Mouse (Mus musculus) heart, embryonic 15.5 days (tissue): Measurements from ENCODE around the gene Mdga1. TPM values are rescaled to one million over a fixed set of nuclear protein-coding genes. Genes with fewer than 3 reads are reported as not detected.
A peak's percentile ranks its signal among the peaks of the same experiment; 100 is the strongest.

Experiments
- ATAC-seq: fragments of 200-750 bp; cut with Nextera tagmentation; replicated peaks from 2 replicates; pipeline ENCODE4 v1.8.0; 2017; ENCODE audit warnings: low read depth, moderate TSS enrichment; ENCODE audit not compliant: insufficient number of reproducible peaks, insufficient read depth, low FRiP score
- H3K27ac ChIP-seq: fragments of 300-500 bp; sonication (generic); 2 replicates; pipeline ENCODE4 v1.5.1; 2015; ENCODE audit warnings: mild to moderate bottlenecking, inconsistent platforms
- H3K27me3 ChIP-seq: fragments of 300-500 bp; sonication (generic); 2 replicates; pipeline ENCODE4 v1.6.1; 2015; ENCODE audit warnings: inconsistent platforms
- H3K36me3 ChIP-seq: fragments of 300-500 bp; sonication (generic); 2 replicates; pipeline ENCODE4 v1.6.1; 2015; ENCODE audit warnings: mild to moderate bottlenecking, inconsistent platforms
- H3K4me1 ChIP-seq: fragments of 300-500 bp; sonication (generic); replicated peaks from 2 replicates; pipeline ENCODE4 v1.6.1; 2015; ENCODE audit warnings: inconsistent platforms
- H3K4me2 ChIP-seq: fragments of 300-500 bp; sonication (generic); 2 replicates; pipeline ENCODE4 v1.6.1; 2015; ENCODE audit warnings: inconsistent platforms, mild to moderate bottlenecking, moderate library complexity
- H3K4me3 ChIP-seq: fragments of 300-500 bp; sonication (generic); 2 replicates; pipeline ENCODE4 v1.5.1; 2015; ENCODE audit warnings: mild to moderate bottlenecking, inconsistent platforms
- H3K9ac ChIP-seq: fragments of 300-500 bp; sonication (generic); 2 replicates; pipeline ENCODE4 v1.6.1; 2015; ENCODE audit warnings: mild to moderate bottlenecking, inconsistent platforms
- H3K9me3 ChIP-seq: fragments of 300-500 bp; sonication (generic); replicated peaks from 2 replicates; pipeline ENCODE4 v1.6.1; 2016; ENCODE audit warnings: inconsistent platforms
- WGBS: fragments of 180-500 bp; shearing (Covaris S2); methylation state at CpG from one replicate; pipeline ENCODE4 v1.1.7; 2015; ENCODE audit warnings: mixed read lengths; 5-methylcytosine and 5-hydroxymethylcytosine counted together
- polyA plus RNA-seq: library from polyadenylated mRNA; unstranded; fragments of >200 nt; fragmentation: Nextera tagmentation; extraction: Ambion mirVana; gene quantifications from 2 replicates; pipeline ENCODE4 v1.2.1, GENCODE M21; 2015

Mdga1 gene
- polyA plus RNA-seq = 4.2 and 7.4 TPM in 2 replicates

DNA sequence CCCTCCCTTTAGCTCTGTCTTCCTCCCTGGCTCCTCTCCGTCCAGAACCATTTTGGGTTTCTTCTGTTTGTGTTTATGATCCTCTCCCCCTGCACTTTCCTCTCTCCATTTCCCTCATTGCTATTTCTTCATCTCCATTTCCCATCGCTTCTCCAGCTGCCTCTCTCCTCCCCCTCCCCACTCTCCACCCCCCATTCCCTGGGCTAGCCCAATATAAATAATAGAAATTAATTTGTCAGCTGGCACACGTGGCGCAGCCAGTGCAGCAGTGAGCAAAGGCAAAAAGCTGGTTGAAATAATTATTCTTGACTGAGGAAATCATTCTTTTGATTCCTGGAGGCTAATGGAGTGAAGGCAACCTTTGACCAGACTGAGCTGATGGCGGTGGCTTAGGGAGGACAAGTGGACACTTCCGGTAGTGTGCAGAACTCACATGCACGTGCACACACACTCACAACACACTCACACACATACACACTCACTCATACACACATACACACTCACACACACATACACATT is at the start of gene Mdga1:
TSS of gene Mdga1 (minus strand) at position 51 of the 519 bp plus-strand sequence.
- Histone ChIP-seq H3K27ac (no peak within 1 kb of the TSS), H3K9me3 (no peaks in the 10 kb centered on the region), H3K4me1 (no peaks in the 10 kb centered on the region; the same call in 1 of the 2 replicates), H3K27me3 (peaks cover 9% of the 10 kb centered on the region), H3K9ac (no peak within 1 kb of the TSS), H3K4me3 (no peak within 1 kb of the TSS), H3K4me2 (no peak within 1 kb of the TSS), H3K36me3 (no peaks in the 10 kb centered on the region)
- 83% methylated on average over 7 of the region's 7 CpGs for WGBS
- no peak for ATAC-seq

GRCm38 (mm10) chr17:30018927-30019610 is 49.2 kb upstream of the Mdga1 start:
- Histone ChIP-seq H3K27me3 (no peaks in the 10 kb centered on the region), H3K27ac (no peak overlapping the region), H3K4me2 (no peak overlapping the region), H3K4me3 (no peak overlapping the region), H3K4me1 (peaks cover 32% of the 10 kb centered on the region), H3K9me3 (no peaks in the 10 kb centered on the region), H3K9ac (no peak overlapping the region), H3K36me3 (no peaks in the 10 kb centered on the region)
- ATAC-seq = no peak
- 73% methylated on average over 12 of the region's 12 CpGs for WGBS

DNA sequence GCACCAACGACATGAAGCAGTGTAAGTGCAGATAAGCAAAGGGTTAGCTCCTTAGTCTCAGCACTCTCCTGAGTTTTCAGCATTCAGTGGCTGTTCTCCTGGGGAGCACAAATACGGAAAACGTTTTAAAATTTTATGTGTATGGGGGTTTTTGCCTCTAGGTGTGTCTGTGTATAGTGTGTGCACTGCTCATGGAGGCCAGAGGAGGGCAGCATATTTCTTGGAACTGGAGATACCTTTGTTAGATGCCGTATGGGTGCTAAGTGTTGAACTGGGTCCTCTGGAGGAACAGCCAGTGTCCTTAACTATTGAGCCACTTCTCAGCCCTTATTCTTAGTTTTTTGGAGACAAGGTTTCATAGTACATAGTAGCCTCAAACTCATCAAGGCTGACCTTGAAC is 44.8 kb upstream of the Mdga1 start:
- H3K4me3 ChIP-seq = no peak overlapping the region
- no peak overlapping the region for H3K27ac ChIP-seq
- no peak overlapping the region for H3K4me2 ChIP-seq
- H3K4me1 ChIP-seq = peaks cover 12% of the 10 kb centered on the region
- no peak for ATAC-seq
- no peaks in the 10 kb centered on the region for H3K27me3 ChIP-seq
- H3K9me3 ChIP-seq = no peaks in the 10 kb centered on the region
- no peaks in the 10 kb centered on the region for H3K36me3 ChIP-seq
- no peak overlapping the region for H3K9ac ChIP-seq
- 91% methylated on average over 4 of the region's 4 CpGs for WGBS

DNA sequence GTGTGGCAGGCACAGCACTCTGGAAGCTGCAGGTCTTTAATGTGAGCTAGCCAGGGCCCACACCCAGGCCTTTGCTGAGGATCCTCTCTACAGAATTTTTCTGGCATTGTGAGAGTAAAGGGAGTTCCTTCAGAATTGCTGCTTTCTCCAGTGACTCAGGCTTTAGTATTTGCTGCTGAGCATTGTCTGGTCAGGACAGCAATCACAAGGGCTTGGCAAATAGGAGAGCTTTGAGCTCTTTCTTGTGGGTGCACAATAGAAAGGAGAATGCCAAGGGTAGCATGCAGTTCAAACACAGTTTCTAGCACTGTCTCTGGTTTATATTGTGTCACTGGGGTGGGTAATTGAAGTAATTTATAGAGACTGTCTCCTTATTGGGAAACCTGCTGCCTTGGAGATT is 38.5 kb upstream of the Mdga1 start:
- H3K27ac ChIP-seq = no peak overlapping the region
- no peak overlapping the region for H3K9ac ChIP-seq
- no peak for ATAC-seq
- H3K4me1 ChIP-seq = peaks cover 38% of the 10 kb centered on the region
- no peaks in the 10 kb centered on the region for H3K9me3 ChIP-seq
- no peak overlapping the region for H3K4me3 ChIP-seq
- no peaks in the 10 kb centered on the region for H3K27me3 ChIP-seq
- no peak overlapping the region for H3K4me2 ChIP-seq
- no peaks in the 10 kb centered on the region for H3K36me3 ChIP-seq

DNA sequence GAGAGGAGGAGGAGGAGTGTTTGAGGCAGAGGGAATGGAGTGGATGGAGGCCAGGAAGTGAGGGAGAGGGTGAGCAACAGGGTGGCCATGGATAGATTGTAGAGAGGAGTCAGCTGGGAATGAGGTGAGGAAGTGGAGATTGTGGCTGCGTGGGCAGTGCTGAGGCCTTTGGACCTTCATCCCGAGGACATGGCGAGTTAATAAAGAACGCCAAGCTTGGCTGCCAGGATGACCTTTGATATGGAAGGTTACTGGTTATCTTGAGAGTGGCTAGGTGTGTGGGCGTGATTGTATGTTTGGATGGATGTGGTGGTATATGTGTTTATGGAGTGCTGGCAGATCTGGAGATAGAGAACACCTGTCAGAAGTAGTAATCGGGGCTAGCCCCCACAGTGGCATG is 38.0 kb upstream of the Mdga1 start:
- H3K27me3 ChIP-seq = no peaks in the 10 kb centered on the region

GRCm38 (mm10) chr17:30006877-30007276 is 37.0 kb upstream of the Mdga1 start:
- Histone ChIP-seq H3K9me3 (no peaks in the 10 kb centered on the region), H3K27ac (0 out of 2 replicates have a peak overlapping the region, but pooled peaks have one; percentile 9), H3K4me2 (peak overlapping the region; percentile 81), H3K4me1 (peaks cover 41% of the 10 kb centered on the region), H3K9ac (no peak overlapping the region), H3K4me3 (no peak overlapping the region), H3K36me3 (no peaks in the 10 kb centered on the region), H3K27me3 (no peaks in the 10 kb centered on the region)
- WGBS = 55% methylated on average over 2 of the region's 2 CpGs
- ATAC-seq = no peak

More for the DNA sequence above, 38.0 kb upstream of the Mdga1 start:
- ATAC-seq = no peak
- Histone ChIP-seq H3K4me2 (no peak overlapping the region), H3K9ac (no peak overlapping the region), H3K9me3 (no peaks in the 10 kb centered on the region), H3K4me3 (no peak overlapping the region), H3K27ac (no peak overlapping the region), H3K36me3 (no peaks in the 10 kb centered on the region), H3K4me1 (peaks cover 41% of the 10 kb centered on the region)
- WGBS = 48% methylated on average over 6 of the region's 6 CpGs

GRCm38 (mm10) chr17:30005451-30005941 is 35.6 kb upstream of the Mdga1 start:
- Histone ChIP-seq H3K9me3 (no peaks in the 10 kb centered on the region), H3K4me2 (peak overlapping the region; percentile 81), H3K27me3 (no peaks in the 10 kb centered on the region), H3K9ac (peak overlapping the region; percentile 98), H3K4me1 (peaks cover 41% of the 10 kb centered on the region), H3K27ac (peak overlapping the region; percentile 100), H3K4me3 (peak overlapping the region; percentile 96), H3K36me3 (no peaks in the 10 kb centered on the region)
- under 1% methylated on average over 17 of the region's 19 CpGs for WGBS
- ATAC-seq = peak; percentile 25

DNA sequence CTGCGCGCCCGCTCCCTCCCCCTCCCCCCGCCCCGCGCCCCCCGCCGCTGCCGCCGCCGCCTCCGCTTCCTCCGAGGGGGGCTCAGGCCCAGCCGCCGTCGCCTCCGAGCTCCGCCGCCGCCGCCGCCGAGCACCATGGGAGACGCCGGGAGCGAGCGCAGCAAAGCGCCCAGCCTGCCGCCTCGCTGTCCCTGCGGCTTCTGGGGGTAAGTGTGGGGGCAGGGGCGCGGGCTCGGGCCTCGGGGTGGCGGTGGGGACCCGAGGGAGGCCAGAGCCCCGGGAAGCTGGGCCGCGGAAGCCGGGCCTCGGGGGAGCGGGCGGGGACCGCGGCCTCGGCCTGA is 35.2 kb upstream of the Mdga1 start:
- Histone ChIP-seq H3K36me3 (no peaks in the 10 kb centered on the region), H3K27me3 (no peaks in the 10 kb centered on the region), H3K9me3 (no peaks in the 10 kb centered on the region), H3K4me2 (peak overlapping the region; percentile 81), H3K27ac (peak overlapping the region; percentile 100), H3K4me3 (peak overlapping the region; percentile 96), H3K4me1 (peaks cover 37% of the 10 kb centered on the region), H3K9ac (peak overlapping the region; percentile 98)
- ATAC-seq = peak; percentile 17
- 1% methylated on average over 30 of the region's 47 CpGs for WGBS

DNA sequence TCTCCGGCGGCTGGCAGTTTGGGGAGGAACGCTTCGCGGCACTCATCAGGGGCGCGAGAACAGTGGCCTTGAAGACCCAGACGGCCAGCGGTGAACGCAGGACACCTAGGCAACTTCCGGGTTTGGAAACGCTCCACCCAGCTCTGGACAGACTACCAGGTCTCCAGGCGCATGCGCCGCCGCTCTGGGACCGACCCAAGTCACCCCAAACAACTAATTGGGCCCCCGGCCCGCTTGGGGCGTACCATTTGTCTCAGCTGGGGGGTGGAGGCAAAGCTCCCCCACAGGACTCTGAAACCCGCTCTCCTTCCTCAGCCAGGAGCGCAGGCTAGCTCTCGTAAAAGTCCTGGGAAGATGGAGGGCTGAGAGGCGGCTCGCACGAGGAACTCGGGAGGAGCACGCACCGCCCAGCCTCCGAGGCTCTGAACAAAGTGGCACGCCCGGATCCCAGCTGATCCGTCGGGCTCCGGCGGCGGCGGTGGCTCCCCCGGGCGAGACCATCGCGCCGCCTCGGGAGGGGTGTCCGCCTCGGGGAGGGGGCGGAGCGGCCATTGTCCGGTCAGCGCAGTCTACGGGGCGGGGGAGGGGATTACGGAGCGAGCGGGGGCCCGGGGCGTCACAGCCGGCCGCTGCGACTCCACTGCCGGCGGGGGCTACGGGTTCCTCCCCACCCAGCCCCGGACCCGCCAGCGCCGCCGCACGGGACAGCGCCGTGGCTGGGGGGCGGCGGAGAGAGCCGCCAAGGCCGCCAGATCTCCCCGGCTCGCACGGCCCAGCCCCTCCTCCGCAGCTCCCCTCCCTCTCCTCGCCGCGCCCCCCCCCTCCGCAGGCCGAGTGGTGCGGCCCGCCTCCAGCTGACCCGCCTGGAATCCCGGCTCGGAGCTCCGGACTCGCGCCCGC is 34.6 kb upstream of the Mdga1 start, which contains the start of gene Zfand3:
TSS of gene Zfand3 (plus strand) at position 531 of the 900 bp plus-strand sequence.
- Histone ChIP-seq H3K27ac (peak within 1 kb of the TSS; percentile 100), H3K27me3 (no peaks in the 10 kb centered on the region), H3K9ac (peak within 1 kb of the TSS; percentile 98), H3K4me3 (peak within 1 kb of the TSS; percentile 96), H3K9me3 (no peaks in the 10 kb centered on the region), H3K4me2 (peak within 1 kb of the TSS; percentile 81), H3K4me1 (peaks cover 32% of the 10 kb centered on the region), H3K36me3 (no peaks in the 10 kb centered on the region)
- ATAC-seq = peak; percentile 92
- WGBS = under 1% methylated on average over 65 of the region's 93 CpGs

DNA sequence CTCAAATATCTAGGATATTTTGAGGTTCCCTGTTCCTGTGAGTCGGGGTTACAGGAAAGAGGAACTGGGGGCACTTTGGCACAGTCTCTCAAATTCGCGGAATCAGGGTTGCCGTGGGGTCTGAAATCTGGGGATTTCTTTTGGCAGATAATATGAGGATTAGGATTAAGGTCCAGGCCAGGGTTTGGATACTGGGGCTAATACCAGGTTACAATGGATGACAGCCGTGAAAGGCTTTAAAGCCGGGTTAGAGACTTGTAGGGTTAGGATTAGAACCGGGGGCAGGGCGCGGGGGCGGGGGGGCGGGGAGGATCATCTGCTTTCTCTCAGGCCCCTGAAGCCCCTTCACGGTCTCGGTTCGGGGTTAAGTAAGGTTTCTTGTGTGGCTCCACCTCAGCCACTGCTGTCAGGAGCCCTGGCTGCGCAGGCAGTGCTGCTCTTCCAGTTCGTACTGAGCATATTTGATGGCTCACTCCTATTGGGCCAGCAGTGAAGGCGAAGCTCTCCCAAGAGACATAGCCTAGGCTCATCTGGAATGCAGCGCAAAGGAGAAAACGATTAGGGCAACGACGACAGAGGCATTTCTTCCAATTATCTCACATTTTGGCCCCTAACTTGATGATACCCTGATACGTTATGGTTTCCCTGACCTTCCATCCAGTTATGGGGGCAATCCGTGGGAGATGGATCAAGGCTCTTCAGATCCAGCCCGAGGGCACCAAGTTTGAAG is 28.8 kb upstream of the Mdga1 start:
- no peak overlapping the region for H3K9ac ChIP-seq

GRCm38 (mm10) chr17:29997726-29998125 is 27.8 kb upstream of the Mdga1 start:
- H3K4me3 ChIP-seq = no peak overlapping the region
- no peak overlapping the region for H3K27ac ChIP-seq
- H3K9ac ChIP-seq = no peak overlapping the region
- H3K36me3 ChIP-seq = no peaks in the 10 kb centered on the region
- ATAC-seq = no peak
- H3K9me3 ChIP-seq = no peaks in the 10 kb centered on the region
- WGBS = 78% methylated on average over 7 of the region's 7 CpGs
- H3K27me3 ChIP-seq = no peaks in the 10 kb centered on the region
- no peak overlapping the region for H3K4me2 ChIP-seq
- no peaks in the 10 kb centered on the region for H3K4me1 ChIP-seq

More for the DNA sequence above, 28.8 kb upstream of the Mdga1 start:
- H3K27ac ChIP-seq = no peak overlapping the region
- H3K4me1 ChIP-seq = peaks cover 6% of the 10 kb centered on the region
- WGBS = 80% methylated on average over 24 of the region's 24 CpGs
- no peak for ATAC-seq
- no peak overlapping the region for H3K4me3 ChIP-seq
- H3K36me3 ChIP-seq = no peaks in the 10 kb centered on the region
- no peaks in the 10 kb centered on the region for H3K27me3 ChIP-seq
- no peaks in the 10 kb centered on the region for H3K9me3 ChIP-seq
- no peak overlapping the region for H3K4me2 ChIP-seq
